Mouse (Mus musculus) c-Kit-positive CD71-negative TER-119-negative erythroid progenitor cells, embryonic 14.5 days (primary cell): ENCODE data around the gene Agtpbp1.
A peak's percentile ranks its signal among the peaks of the same experiment; 100 is the strongest.

Source experiments
- DNase-seq: peaks from one replicate; pipeline ENCODE4 v3.0.0-alpha.2; 2013; ENCODE audit warnings: low read depth

The Agtpbp1 gene

DNA sequence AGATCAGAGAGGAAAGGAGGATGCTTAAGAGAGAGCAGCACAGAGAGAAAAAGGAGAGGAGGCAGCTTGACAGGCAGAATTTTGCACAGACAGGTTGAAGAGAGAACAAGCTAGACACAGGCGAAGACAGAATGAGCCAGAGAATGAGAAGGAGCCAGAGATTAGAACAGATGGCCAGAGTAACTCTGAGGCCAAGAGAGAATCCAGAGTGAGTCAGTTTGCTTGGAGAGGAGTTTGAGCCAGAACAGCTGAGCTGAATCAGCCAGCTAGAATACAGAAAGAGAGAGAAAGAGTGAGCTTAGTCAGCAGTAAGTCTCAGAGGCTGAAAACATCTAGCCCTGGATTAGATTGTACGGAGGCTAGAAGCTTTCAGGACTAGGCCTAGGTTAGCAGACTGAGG, 12.5 kb downstream of the Agtpbp1 start:
- no peak for DNase-seq

- DNase-seq, result no peak
Observed at GRCm38 (mm10) chr13:59571107-59571506, 13.9 kb downstream of the Agtpbp1 start.

GRCm38 (mm10) chr13:59565945-59566520, 19.0 kb downstream of the Agtpbp1 start:
- no peak for DNase-seq

GRCm38 (mm10) chr13:59564923-59565322, 20.1 kb downstream of the Agtpbp1 start:
- no peak for DNase-seq

DNA sequence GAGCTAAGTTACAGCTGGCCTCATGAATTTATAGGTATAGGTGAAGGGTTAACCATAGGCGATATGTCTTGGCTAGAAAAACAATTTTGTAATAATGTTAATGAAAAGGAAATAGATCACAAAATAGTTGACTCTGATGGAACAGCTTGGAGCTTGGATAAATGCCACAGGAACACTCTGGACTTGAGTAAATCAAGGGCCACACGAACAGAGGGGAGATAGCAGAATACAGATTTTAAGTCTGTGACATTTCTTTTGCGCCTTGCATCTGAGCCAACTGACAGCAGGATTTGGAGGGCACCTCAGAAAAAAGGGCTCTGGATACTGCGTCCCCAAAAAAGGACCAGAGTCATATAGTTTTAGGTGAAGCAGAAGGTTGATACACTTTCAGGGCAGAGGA, 20.5 kb downstream of the Agtpbp1 start:
- DNase-seq, result no peak

DNA sequence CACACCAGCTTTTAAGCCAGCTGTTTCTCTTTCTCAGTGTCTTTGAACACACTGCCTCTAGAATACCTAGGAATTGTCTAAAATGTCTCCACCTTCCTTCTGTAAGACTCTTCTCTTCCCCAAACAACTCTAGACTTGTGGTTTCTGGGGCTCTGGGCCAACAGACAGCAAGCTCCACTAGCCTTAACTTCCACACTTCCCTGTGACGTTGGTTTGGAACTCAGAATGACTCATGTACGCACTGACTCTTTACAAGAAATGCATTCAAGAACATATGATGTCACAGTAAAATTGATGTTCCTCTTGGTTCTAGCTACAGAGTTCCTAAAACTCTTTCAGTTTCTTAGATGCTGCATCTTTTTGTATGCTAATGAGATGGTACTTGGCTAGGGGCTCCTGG, 22.6 kb downstream of the Agtpbp1 start:
- no peak for DNase-seq

- DNase-seq, result no peak
Observed at GRCm38 (mm10) chr13:59558776-59559175, 26.3 kb downstream of the Agtpbp1 start.

DNA sequence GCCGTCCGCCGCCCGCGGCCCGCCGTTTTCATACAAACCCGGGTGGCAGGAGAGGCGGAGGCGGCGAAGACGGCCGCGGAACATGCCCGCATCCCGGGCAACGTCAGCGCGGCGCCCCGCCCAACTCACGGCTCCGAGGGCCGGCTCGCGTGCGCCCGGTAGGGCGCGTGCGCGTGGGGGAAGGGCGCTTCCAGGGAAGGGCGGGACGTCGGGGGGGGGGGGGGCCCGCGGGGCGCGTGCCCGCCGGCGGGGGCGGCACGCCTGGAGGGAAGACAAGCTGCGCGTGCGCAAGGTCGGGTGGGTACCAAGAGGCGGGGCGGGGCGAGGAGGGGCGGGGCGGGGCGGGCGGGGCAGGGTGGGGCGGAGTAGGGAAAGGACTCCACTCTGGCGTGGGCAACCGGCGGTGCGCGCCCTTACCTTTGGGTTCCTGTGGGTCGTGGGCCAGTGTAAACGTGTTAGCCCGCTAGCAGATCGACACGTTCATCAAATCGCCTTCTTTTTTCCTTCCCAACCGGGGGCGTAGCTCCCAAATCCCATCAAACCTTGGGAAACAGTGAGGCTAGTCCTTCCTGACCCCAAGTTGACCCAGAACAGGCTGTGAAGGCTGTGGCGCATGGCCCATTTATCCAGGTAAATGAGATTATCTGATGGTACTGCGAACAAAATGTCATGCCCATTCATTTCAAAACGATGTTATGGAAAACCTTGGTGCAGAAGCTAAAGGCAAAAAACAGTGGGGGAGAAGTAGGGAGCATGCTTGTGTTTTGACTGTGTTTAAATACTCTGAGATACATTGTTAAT, 27.6 kb downstream of the Agtpbp1 start:
- peak; percentile 74 for DNase-seq

DNA sequence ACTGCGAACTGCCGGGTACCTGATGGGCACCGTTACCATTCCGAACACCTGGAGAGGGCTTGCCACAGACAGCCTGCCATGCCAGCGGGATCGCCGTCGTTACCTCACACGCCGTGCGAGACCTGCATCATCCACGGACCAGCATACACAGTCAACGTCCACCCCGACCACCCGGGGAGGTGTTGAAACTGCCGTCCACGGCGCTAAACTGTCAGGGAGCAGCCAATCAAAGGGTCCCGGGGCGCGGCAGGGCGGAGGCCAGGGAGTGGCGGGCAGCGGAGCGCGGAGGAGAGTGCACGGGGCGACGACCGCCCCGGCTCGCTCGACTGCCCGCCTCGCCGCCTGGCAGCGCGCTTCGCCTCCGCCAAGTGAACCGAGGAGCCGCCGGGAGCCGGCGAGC, 28.4 kb downstream of the Agtpbp1 start:
- DNase-seq, result no peak

DNA sequence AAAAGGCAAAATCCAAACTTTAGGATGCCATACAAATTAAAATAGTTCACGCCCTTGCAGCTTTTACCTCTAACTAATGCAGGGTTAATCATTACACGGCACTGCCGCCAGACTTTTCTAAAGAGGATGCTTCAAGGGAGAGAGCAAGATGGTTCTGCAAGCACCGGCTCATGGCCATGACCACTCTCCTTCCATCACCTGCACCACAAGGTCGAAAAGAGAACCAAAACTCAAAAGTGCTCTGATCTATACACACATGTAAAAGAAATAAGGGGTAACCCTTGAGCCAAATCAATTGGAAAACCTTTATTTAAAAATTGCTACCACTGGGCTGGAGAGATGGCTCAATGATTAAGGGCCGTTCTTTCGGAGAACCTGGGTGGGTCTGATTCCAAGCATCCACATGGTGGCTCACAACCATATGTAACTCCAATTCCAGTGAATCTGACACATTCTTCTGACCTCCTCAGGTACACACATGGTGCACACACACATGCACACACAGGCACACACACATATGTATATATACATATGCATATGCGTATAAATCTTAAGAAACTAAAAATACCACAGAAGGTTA, 29.3 kb downstream of the Agtpbp1 start:
- DNase-seq, result no peak

- DNase-seq, result no peak
Observed at GRCm38 (mm10) chr13:59554772-59555505, 30.1 kb downstream of the Agtpbp1 start.

GRCm38 (mm10) chr13:59552751-59553150, 32.3 kb downstream of the Agtpbp1 start:
- DNase-seq, result no peak

DNA sequence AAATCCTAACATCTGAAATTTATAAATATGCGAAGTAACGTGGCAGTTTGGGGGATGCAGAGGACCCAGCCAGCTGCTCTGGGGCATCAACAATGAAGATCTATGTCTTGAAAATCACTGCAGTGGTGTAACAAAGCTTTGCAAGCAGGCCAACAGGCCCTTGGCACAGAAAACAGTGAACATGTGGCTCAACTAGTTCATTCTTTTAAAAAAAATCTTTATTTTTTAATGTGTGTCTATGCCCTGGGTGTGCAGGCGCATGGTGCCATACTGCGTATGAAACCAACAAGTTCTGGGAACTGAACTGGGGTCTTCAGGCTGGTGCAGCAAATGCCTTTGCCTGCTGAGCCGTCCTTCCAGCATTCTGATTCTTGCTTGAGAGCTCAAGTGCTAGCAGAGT, 32.7 kb downstream of the Agtpbp1 start:
- no peak for DNase-seq

DNA sequence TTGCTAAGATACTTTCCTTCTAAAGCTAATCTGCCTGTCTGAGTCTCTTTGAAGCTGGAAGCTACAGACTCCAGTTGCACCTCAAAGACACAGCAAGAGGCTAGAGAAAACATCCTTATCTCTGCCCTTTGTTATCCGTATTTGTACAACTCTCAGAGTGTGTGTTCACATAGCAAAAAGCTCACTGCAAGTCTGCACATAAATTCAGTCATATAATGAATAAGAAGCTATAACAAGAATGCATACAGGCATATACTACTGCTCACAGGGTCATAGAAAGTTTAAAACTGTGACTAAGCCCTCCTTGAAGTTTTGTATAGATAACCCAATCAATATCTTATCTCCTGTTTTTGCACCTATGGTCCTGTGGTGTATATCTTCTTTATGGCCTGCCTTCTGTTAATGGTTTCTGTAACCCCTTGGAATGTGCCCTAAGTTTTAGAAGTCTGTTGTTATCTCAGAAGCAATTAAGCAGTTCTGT, 35.7 kb downstream of the Agtpbp1 start:
- DNase-seq, result no peak

DNA sequence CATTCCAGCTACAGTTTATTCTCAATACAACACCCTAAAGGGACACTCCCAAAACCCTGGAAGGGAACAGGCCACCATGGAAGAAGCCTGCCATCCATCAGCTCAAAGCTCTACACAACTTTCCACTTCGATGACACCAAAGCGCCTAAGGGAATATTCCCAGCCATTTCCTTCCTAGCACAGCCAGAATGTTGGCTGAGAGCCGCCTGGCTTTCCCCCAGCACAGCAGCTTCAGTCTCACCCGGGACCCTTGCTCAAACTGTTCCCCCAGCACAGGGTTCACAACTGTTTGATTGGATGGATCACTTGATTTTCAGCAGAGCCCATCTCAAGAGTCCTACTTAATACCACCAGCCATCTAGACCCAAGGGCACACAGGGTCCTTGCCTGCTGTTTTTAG, 37.3 kb downstream of the Agtpbp1 start:
- no peak for DNase-seq

- no peak for DNase-seq
Observed at GRCm38 (mm10) chr13:59547091-59547490, 37.9 kb downstream of the Agtpbp1 start.

DNA sequence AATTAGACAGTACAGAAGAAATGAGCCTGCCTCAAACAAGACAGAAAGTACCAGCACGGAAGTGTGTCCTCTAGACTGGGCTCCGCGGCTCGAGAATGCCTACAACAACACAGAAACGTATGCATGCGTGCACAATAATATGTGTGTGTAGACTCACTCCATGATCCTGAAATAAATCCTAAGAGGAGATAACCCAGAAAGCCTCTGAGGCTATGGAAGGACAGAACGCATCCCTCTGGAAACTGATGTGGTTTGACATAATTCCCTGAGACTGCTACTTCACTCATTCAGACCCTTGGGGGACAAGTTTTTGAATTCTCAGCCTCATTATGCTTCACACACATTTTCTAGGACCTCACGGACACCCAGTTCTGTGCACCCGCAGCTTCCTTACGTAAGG, 42.6 kb downstream of the Agtpbp1 start:
- DNase-seq, result no peak

DNA sequence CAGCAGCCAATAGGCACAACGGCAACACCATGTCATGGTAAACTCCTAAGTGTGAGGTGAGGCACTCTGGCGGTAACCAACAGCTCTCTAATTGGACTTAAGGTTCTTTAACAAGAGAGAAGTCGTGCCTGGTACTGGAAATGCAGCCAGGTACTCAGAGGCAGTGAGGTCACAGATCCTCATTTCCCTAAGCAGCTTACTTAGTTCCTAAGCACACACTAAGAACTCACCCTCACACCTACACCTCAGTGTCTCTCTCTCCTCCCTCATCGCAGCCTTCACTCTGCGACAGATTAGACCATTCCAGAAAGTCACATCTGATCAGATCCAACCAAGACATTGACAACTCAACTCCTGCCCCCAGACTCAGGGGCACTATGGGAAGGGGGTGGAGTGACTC, 45.0 kb downstream of the Agtpbp1 start:
- DNase-seq, result no peak

- DNase-seq, result no peak
Observed at GRCm38 (mm10) chr13:59538661-59539060, 46.4 kb downstream of the Agtpbp1 start.

- no peak for DNase-seq
Observed at GRCm38 (mm10) chr13:59536631-59537030, 48.4 kb downstream of the Agtpbp1 start.

GRCm38 (mm10) chr13:59535746-59536145, 49.3 kb downstream of the Agtpbp1 start:
- DNase-seq, result no peak

GRCm38 (mm10) chr13:59534301-59534700, 50.7 kb downstream of the Agtpbp1 start:
- DNase-seq, result no peak

DNA sequence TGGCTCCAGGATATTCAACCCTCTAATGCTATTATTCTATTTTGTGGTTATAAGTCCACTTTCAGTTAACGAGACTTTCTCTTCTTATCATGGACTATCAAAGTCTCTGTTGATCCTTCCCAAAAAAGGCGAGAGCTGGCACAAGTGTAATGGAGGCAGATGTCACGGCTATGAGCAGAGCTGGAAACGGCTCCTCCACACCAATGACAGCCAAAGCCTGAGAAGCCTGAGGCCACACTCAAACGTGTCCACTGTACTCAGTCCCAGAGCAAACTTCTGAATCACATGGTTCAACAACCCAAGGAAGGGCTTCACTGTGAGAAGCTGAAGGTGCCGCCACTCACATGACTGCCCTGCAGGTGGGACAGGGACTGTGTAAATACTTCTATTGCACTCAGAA, 51.7 kb downstream of the Agtpbp1 start:
- no peak for DNase-seq
